Mouse (Mus musculus) kidney, embryonic 14.5 days (tissue): ENCODE measurements around the gene Mlxip. TPM values are rescaled to one million over a fixed set of nuclear protein-coding genes. Genes with fewer than 3 reads are reported as not detected.

Source experiments
- ATAC-seq: fragments of 200-750 bp; cut with Nextera tagmentation; 2 replicates; pipeline ENCODE4 v1.8.0; 2017; ENCODE audit warnings: moderate number of reproducible peaks, mild to moderate bottlenecking, moderate TSS enrichment, moderate library complexity; ENCODE audit not compliant: low FRiP score, low TSS enrichment
- H3K27ac ChIP-seq: fragments of 300-500 bp; sonication (generic); 2 replicates; pipeline ENCODE4 v1.5.1; 2014; ENCODE audit warnings: low read depth, mild to moderate bottlenecking, low read length, moderate library complexity, mixed read lengths
- H3K27me3 ChIP-seq: fragments of 300-500 bp; sonication (generic); 2 replicates; pipeline ENCODE4 v1.6.1; 2014; ENCODE audit warnings: mild to moderate bottlenecking, low read length; ENCODE audit not compliant: control insufficient read depth, insufficient read depth
- H3K36me3 ChIP-seq: fragments of 300-500 bp; sonication (generic); 2 replicates; pipeline ENCODE4 v1.6.1; 2014; ENCODE audit warnings: low read length, mixed read lengths; ENCODE audit not compliant: control insufficient read depth, insufficient read depth
- H3K4me1 ChIP-seq: fragments of 300-500 bp; sonication (generic); 2 replicates; pipeline ENCODE4 v1.6.1; 2014; ENCODE audit warnings: low read length, mixed read lengths; ENCODE audit not compliant: control insufficient read depth, insufficient read depth
- H3K4me2 ChIP-seq: fragments of 300-500 bp; sonication (generic); replicated peaks from 2 replicates; pipeline ENCODE4 v1.6.1; 2014; ENCODE audit warnings: low read depth, mild to moderate bottlenecking, low read length
- H3K4me3 ChIP-seq: fragments of 300-500 bp; sonication (generic); 2 replicates; pipeline ENCODE4 v1.5.1; 2014; ENCODE audit warnings: mild to moderate bottlenecking, low read length
- H3K9ac ChIP-seq: fragments of 300-500 bp; sonication (generic); 2 replicates; pipeline ENCODE4 v1.6.1; 2014; ENCODE audit warnings: low read depth, mild to moderate bottlenecking, low read length, moderate library complexity
- H3K9me3 ChIP-seq: fragments of 300-500 bp; sonication (generic); 2 replicates; pipeline ENCODE4 v1.6.1; 2016; ENCODE audit warnings: low read length; ENCODE audit not compliant: control insufficient read depth
- WGBS: fragments of 180-500 bp; shearing (Covaris S2); extraction: QIAGEN DNeasy Blood & Tissue Kit; methylation state at CpG from one replicate; pipeline ENCODE4 v1.1.7; 2014; 5-methylcytosine and 5-hydroxymethylcytosine counted together
- polyA plus RNA-seq: library from polyadenylated mRNA; unstranded; fragments of >200 nt; fragmentation: Nextera tagmentation; extraction: Ambion mirVana; gene quantifications from 2 replicates; pipeline ENCODE4 v1.2.1, GENCODE M21; 2014

The Mlxip gene
- polyA plus RNA-seq, 1 experiment from 2014 or later: 26.6 TPM

- peak; percentile 44 for ATAC-seq
- Histone ChIP-seq H3K4me3 (no peak overlapping the region), H3K27ac (no peak overlapping the region), H3K9me3 (no peaks in the 10 kb centered on the region), H3K4me2 (no peak overlapping the region), H3K36me3 (peaks cover 23% of the 10 kb centered on the region), H3K4me1 (peaks cover 24% of the 10 kb centered on the region), H3K9ac (no peak overlapping the region), H3K27me3 (no peaks in the 10 kb centered on the region)
- WGBS: 72% methylated on average over 15 of the region's 15 CpGs
Measured at GRCm38 (mm10) chr5:123377120-123377955, 17.3 kb upstream of the Mlxip start.

DNA sequence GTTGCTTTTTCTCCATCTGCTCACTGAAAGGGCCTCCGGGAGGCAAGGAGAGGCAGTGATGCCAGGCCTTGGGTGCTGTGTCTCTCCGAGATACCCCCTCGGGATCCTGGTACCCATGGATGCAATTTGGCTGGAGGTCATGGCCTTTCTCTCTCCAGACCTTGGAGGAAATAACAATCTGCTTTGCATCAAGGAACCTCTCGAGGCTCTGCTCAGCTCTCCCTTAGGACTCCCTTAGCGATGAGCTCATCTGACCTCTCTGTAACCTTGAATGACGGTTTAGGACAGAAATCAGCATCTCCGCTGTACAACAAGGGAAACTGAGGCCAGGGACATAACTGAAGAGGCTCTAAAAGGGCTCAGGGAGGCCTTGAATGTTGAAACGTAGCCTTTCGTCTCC is 15.9 kb upstream of the Mlxip start:
- no peak overlapping the region for H3K4me3 ChIP-seq
- no peak overlapping the region for H3K9ac ChIP-seq
- ATAC-seq: no peak
- H3K4me2 ChIP-seq: no peak overlapping the region
- 56% methylated on average over 9 of the region's 9 CpGs for WGBS
- H3K36me3 ChIP-seq: peaks cover 10% of the 10 kb centered on the region
- H3K27me3 ChIP-seq: no peaks in the 10 kb centered on the region
- peaks cover 24% of the 10 kb centered on the region for H3K4me1 ChIP-seq
- peak overlapping the region; percentile 15; the same call in 1 of the 2 replicates for H3K27ac ChIP-seq
- H3K9me3 ChIP-seq: no peaks in the 10 kb centered on the region

DNA sequence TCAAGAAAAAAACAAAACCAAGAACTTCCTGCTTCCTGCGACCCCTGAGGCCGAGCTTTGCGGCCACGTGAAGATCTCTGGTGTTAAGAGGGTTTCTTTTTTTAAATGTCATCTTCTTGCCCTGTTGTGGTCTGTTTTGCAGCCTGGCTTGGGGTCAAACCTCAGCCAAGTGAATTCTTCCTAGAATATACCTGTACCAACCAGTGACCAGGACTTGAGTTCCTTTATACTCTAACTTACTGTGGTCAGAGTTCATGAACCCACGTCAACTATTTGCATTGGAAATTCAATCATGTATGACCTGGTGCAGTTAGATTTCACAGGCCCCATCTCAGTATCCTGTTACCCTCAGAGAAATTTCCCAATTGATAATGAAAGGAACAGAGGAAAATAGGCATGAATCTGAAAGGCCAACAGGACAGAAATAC is 15.1 kb upstream of the Mlxip start:
- ATAC-seq: no peak

DNA sequence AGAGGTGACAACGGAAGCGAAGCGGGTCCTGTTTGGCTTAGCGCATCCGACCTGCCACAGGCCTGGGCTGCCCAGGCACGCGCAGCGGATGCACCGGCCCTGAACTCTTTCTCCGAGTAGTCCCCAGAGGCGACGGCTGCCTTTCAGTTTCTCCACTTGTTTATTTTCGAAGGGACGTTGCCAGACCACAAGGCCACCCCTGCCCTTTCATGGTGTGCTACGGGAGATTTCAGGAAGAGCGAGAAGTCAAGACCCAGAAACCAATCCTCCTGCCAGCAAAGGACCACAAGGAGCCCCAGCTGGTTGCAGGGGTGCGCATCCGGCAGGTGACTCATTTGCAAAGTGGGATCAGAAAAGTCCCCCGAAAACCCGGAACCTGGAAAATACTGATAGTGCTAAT is 12.6 kb upstream of the Mlxip start:
- Histone ChIP-seq H3K27me3 (no peaks in the 10 kb centered on the region), H3K4me2 (peak overlapping the region; percentile 10; the same call in 1 of the 2 replicates), H3K4me1 (peaks cover 22% of the 10 kb centered on the region), H3K9ac (peak overlapping the region; percentile 37; the same call in 1 of the 2 replicates), H3K27ac (no peak overlapping the region), H3K36me3 (no peaks in the 10 kb centered on the region), H3K4me3 (no peak overlapping the region; the same call in 1 of the 2 replicates), H3K9me3 (no peaks in the 10 kb centered on the region)
- no peak for ATAC-seq
- WGBS: 25% methylated on average over 20 of the region's 20 CpGs

More for the DNA sequence above, 15.1 kb upstream of the Mlxip start:
- Histone ChIP-seq H3K4me1 (peaks cover 24% of the 10 kb centered on the region), H3K27ac (peak overlapping the region; percentile 15; the same call in 1 of the 2 replicates), H3K4me3 (no peak overlapping the region), H3K4me2 (no peak overlapping the region), H3K36me3 (peaks cover 5% of the 10 kb centered on the region), H3K27me3 (no peaks in the 10 kb centered on the region), H3K9ac (no peak overlapping the region), H3K9me3 (no peaks in the 10 kb centered on the region)
- 21% methylated on average over 5 of the region's 5 CpGs for WGBS

- 92% methylated on average over 8 of the region's 8 CpGs for WGBS
- no peak for ATAC-seq
- Histone ChIP-seq H3K4me3 (no peak overlapping the region), H3K9ac (no peak overlapping the region), H3K9me3 (no peaks in the 10 kb centered on the region), H3K27ac (no peak overlapping the region), H3K4me2 (no peak overlapping the region), H3K4me1 (peaks cover 19% of the 10 kb centered on the region), H3K27me3 (no peaks in the 10 kb centered on the region), H3K36me3 (no peaks in the 10 kb centered on the region)
Measured at GRCm38 (mm10) chr5:123382686-123383085, 11.9 kb upstream of the Mlxip start.

- no peak overlapping the region for H3K4me2 ChIP-seq
- H3K9ac ChIP-seq: no peak overlapping the region
- ATAC-seq: no peak
- no peaks in the 10 kb centered on the region for H3K36me3 ChIP-seq
- H3K4me1 ChIP-seq: peaks cover 12% of the 10 kb centered on the region; the same call in 1 of the 2 replicates
- no peak overlapping the region for H3K4me3 ChIP-seq
- H3K9me3 ChIP-seq: no peaks in the 10 kb centered on the region
- no peak overlapping the region for H3K27ac ChIP-seq
- H3K27me3 ChIP-seq: no peaks in the 10 kb centered on the region
- WGBS: 27% methylated on average over 3 of the region's 3 CpGs
Measured at GRCm38 (mm10) chr5:123388452-123388851, 6.1 kb upstream of the Mlxip start.

- ATAC-seq: no peak
- Histone ChIP-seq H3K9me3 (no peaks in the 10 kb centered on the region), H3K27me3 (no peaks in the 10 kb centered on the region), H3K27ac (no peak overlapping the region), H3K4me1 (peaks cover 21% of the 10 kb centered on the region), H3K4me2 (peak overlapping the region; percentile 34), H3K4me3 (peak overlapping the region; percentile 29), H3K36me3 (no peaks in the 10 kb centered on the region), H3K9ac (0 out of 2 replicates have a peak overlapping the region, but pooled peaks have one; percentile 28)
- 7% methylated on average over 17 of the region's 17 CpGs for WGBS
Measured at GRCm38 (mm10) chr5:123390536-123391441, 3.8 kb upstream of the Mlxip start.

DNA sequence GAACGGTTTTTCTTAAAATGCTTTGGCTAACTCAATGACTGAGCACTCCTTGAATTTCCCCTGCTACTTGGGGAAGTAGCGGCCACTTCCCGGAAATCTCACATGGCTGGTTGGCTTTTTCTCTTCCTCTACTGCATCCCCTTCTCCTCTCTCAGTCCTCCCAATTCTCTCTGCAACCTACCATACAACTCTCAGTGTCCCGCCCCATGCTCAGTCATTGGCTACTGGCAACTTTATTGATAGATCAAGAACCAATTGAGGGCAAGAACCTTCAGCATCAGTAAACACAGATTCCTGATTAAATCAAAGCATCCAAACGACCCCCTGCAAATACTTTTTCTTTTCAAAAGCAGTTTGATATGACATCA is 3.2 kb upstream of the Mlxip start:
- Histone ChIP-seq H3K27ac (no peak overlapping the region), H3K9ac (no peak overlapping the region), H3K27me3 (no peaks in the 10 kb centered on the region), H3K9me3 (no peaks in the 10 kb centered on the region), H3K4me2 (peak overlapping the region; percentile 34), H3K4me3 (peak overlapping the region; percentile 29), H3K36me3 (no peaks in the 10 kb centered on the region), H3K4me1 (peaks cover 27% of the 10 kb centered on the region)
- no peak for ATAC-seq
- 9% methylated on average over 5 of the region's 5 CpGs for WGBS
